Mouse (Mus musculus) lung, adult 2 months (tissue): Measurements from ENCODE around the gene Ugt1a1.

Source experiments
- CTCF ChIP-seq: fragments of 200-500 bp; IDR thresholded peaks from 2 replicates; pipeline ENCODE4 v1.5.1; 2011; ENCODE audit warnings: mild to moderate bottlenecking, low read length, control low read depth; ENCODE audit not compliant: insufficient read depth
- POLR2A ChIP-seq: fragments of 200-500 bp; IDR thresholded peaks from 2 replicates; pipeline ENCODE4 v1.6.1; 2011; ENCODE audit warnings: low read depth, mild to moderate bottlenecking, control low read depth, low read length, borderline replicate concordance; ENCODE audit errors: extremely low read depth

GRCm38 (mm10) chr1:88220336-88220735 is 8.6 kb downstream of the Ugt1a1 start:
- TF ChIP-seq POLR2A, result no peak
- no peak for TF ChIP-seq CTCF
